Mouse (Mus musculus) CH12.LX (cell line): ENCODE data around the gene Cdh5. TPM values are rescaled to one million over a fixed set of nuclear protein-coding genes. Genes with fewer than 3 reads are reported as not detected.

ENCODE experiments used
- DNase-seq: peaks from one replicate; pipeline ENCODE4 v3.0.0-alpha.2; 2013; ENCODE audit errors: extremely low read depth
- H3K27ac ChIP-seq: 2 replicates; pipeline ENCODE4 v1.5.1; 2012; ENCODE audit warnings: low read depth, mild to moderate bottlenecking, control low read depth, moderate library complexity; ENCODE audit not compliant: insufficient read depth
- H3K27me3 ChIP-seq: replicated peaks from 2 replicates; pipeline ENCODE3; 2012; ENCODE audit warnings: inconsistent platforms
- H3K36me3 ChIP-seq, 2 experiments: replicated peaks in 1 of 2; 2 replicates each; pipeline versions ENCODE3 to v1.6.1; 2012; ENCODE audit warnings: inconsistent platforms in 1 of 2, low read length in 1 of 2, mild to moderate bottlenecking in 1 of 2, mixed read lengths in 1 of 2, moderate library complexity in 1 of 2; ENCODE audit not compliant: control insufficient read depth in 1 of 2, insufficient read depth in 1 of 2
- H3K4me1 ChIP-seq, 2 experiments: 2 replicates each; pipeline ENCODE4 v1.6.1; 2012; ENCODE audit warnings: inconsistent platforms in 1 of 2, moderate library complexity in 1 of 2; ENCODE audit not compliant: insufficient read depth in 2 of 2, control insufficient read depth in 1 of 2
- H3K4me2 ChIP-seq: 2 replicates; pipeline ENCODE4 v1.6.1; 2012; ENCODE audit warnings: low read depth, mild to moderate bottlenecking, control low read depth; ENCODE audit not compliant: poor library complexity, insufficient read depth, severe bottlenecking
- H3K4me3 ChIP-seq, 3 experiments: fragments of 150-350 bp in 1 of 3; sonication (generic) in 1 of 3; replicated peaks in 1 of 3; 2 replicates each; pipeline versions ENCODE3 to v1.5.1; 2011 to 2012; ENCODE audit warnings: low read depth in 2 of 3, low read length in 2 of 3, mild to moderate bottlenecking in 2 of 3, moderate library complexity in 2 of 3, control low read depth in 1 of 3, improper control_type of control experiment in 1 of 3, inconsistent platforms in 1 of 3, mixed read lengths in 1 of 3; ENCODE audit not compliant: poor library complexity in 1 of 3
- H3K79me2 ChIP-seq: replicated peaks from 2 replicates; pipeline ENCODE4 v1.6.1; 2012; ENCODE audit warnings: mild to moderate bottlenecking, moderate library complexity; ENCODE audit not compliant: control insufficient read depth, poor library complexity, insufficient read depth, severe bottlenecking; ENCODE audit errors: extremely low read depth
- H3K9ac ChIP-seq: 2 replicates; pipeline ENCODE4 v1.6.1; 2012; ENCODE audit warnings: low read depth, mild to moderate bottlenecking, control low read depth, moderate library complexity; ENCODE audit not compliant: insufficient read depth
- H3K9me3 ChIP-seq: replicated peaks from 2 replicates; pipeline ENCODE3; 2012; ENCODE audit warnings: low read length, inconsistent platforms, mixed read lengths
- BHLHE40 ChIP-seq: IDR thresholded peaks from 2 replicates; pipeline ENCODE4 v1.6.1; 2011; ENCODE audit warnings: mild to moderate bottlenecking, low read depth, low read length, improper control_type of control experiment
- CHD2 ChIP-seq: IDR thresholded peaks from 2 replicates; pipeline ENCODE4 v1.6.1; 2011; ENCODE audit warnings: low read length, improper control_type of control experiment
- CTCF ChIP-seq, 2 experiments: IDR thresholded peaks in 1 of 2; conservative IDR thresholded peaks in 1 of 2; 2 replicates each; pipeline ENCODE4 v1.5.1; 2011 to 2012; ENCODE audit warnings: low read depth in 2 of 2, low read length in 2 of 2, improper control_type of control experiment in 1 of 2, inconsistent platforms in 1 of 2, mild to moderate bottlenecking in 1 of 2, moderate library complexity in 1 of 2
- ELF1 ChIP-seq: IDR thresholded peaks from 2 replicates; pipeline ENCODE4 v1.6.1; 2014; ENCODE audit warnings: low read depth, mild to moderate bottlenecking, inconsistent platforms, low read length, improper control_type of control experiment
- EP300 ChIP-seq: IDR thresholded peaks from 2 replicates; pipeline ENCODE4 v1.6.1; 2011; ENCODE audit warnings: low read length, improper control_type of control experiment
- ETS1 ChIP-seq: conservative IDR thresholded peaks from 2 replicates; pipeline ENCODE4 v1.6.1; 2012; ENCODE audit warnings: low read depth, mild to moderate bottlenecking, inconsistent platforms, low read length, improper control_type of control experiment, moderate library complexity
- GABPA ChIP-seq: IDR thresholded peaks from 2 replicates; pipeline ENCODE4 v1.6.1; 2012; ENCODE audit warnings: low read depth, low read length, improper control_type of control experiment, inconsistent platforms; ENCODE audit not compliant: insufficient replicate concordance
- IRF4 ChIP-seq: IDR thresholded peaks from 2 replicates; pipeline ENCODE4 v1.6.1; 2014; ENCODE audit warnings: low read depth, mild to moderate bottlenecking, inconsistent platforms, low read length, improper control_type of control experiment
- JUND ChIP-seq: conservative IDR thresholded peaks from 2 replicates; pipeline ENCODE4 v1.6.1; 2011; ENCODE audit warnings: low read depth, low read length, improper control_type of control experiment
- MAFK ChIP-seq: IDR thresholded peaks from 2 replicates; pipeline ENCODE4 v1.6.1; 2011; ENCODE audit warnings: low read length, improper control_type of control experiment; ENCODE audit not compliant: insufficient replicate concordance
- MAX ChIP-seq: IDR thresholded peaks from 2 replicates; pipeline ENCODE4 v1.6.1; 2011; ENCODE audit warnings: low read length, improper control_type of control experiment
- NELFE ChIP-seq: IDR thresholded peaks from 2 replicates; pipeline ENCODE4 v1.6.1; 2011; ENCODE audit warnings: low read depth, low read length, improper control_type of control experiment
- NRF1 ChIP-seq: IDR thresholded peaks from 2 replicates; pipeline ENCODE4 v1.6.1; 2014; ENCODE audit warnings: low read depth, mild to moderate bottlenecking, inconsistent platforms, low read length, improper control_type of control experiment, moderate library complexity
- PAX5 ChIP-seq: IDR thresholded peaks from 2 replicates; pipeline ENCODE4 v1.6.1; 2012; ENCODE audit warnings: low read length, inconsistent platforms, mixed read lengths
- RCOR1 ChIP-seq: conservative IDR thresholded peaks from 2 replicates; pipeline ENCODE4 v1.6.1; 2012; ENCODE audit warnings: low read depth, mild to moderate bottlenecking, inconsistent platforms, low read length, improper control_type of control experiment
- SMC3 ChIP-seq: IDR thresholded peaks from 2 replicates; pipeline ENCODE4 v1.6.1; 2011; ENCODE audit warnings: low read depth, low read length, improper control_type of control experiment
- TCF12 ChIP-seq: IDR thresholded peaks from 2 replicates; pipeline ENCODE4 v1.6.1; 2014; ENCODE audit warnings: low read depth, mild to moderate bottlenecking, inconsistent platforms, low read length, improper control_type of control experiment
- USF1 ChIP-seq: IDR thresholded peaks from 2 replicates; pipeline ENCODE4 v1.6.1; 2014; ENCODE audit warnings: low read depth, mild to moderate bottlenecking, inconsistent platforms, low read length, improper control_type of control experiment
- USF2 ChIP-seq: conservative IDR thresholded peaks from 2 replicates; pipeline ENCODE4 v1.6.1; 2011; ENCODE audit warnings: low read depth, low read length, improper control_type of control experiment
- ZC3H11A ChIP-seq: IDR thresholded peaks from 2 replicates; pipeline ENCODE4 v1.6.1; 2012; ENCODE audit warnings: low read depth, mild to moderate bottlenecking, inconsistent platforms, low read length, improper control_type of control experiment
- ZKSCAN1 ChIP-seq: IDR thresholded peaks from 2 replicates; pipeline ENCODE4 v1.6.1; 2012; ENCODE audit warnings: low read depth, inconsistent platforms, low read length, improper control_type of control experiment, borderline replicate concordance
- dilution Hi-C: fragments of 300-500 bp; cut with MboI; formaldehyde crosslinking; loops from 2 replicates; pipeline ENCODE4 v1.14.3; 2020; ENCODE audit warnings: low sequenced_read_pairs; ENCODE audit not compliant: extremely low pct_unique_long_range_greater_than_20kb, extremely low pct_ligation_motif_present
- in situ Hi-C: fragments of 300-500 bp; cut with MboI; formaldehyde crosslinking; loops from 3 replicates; pipeline ENCODE4 v1.14.3; 2019; ENCODE audit warnings: low sequenced_read_pairs, low pct_ligation_motif_present, low pct_unique_long_range_greater_than_20kb, mixed read lengths
- polyA plus RNA-seq: library from polyadenylated mRNA; unstranded; fragments of >175 nt; gene quantifications from 2 replicates; pipeline ENCODE4 v1.2.1, GENCODE M21; 2012; ENCODE audit warnings: low read depth; ENCODE audit not compliant: insufficient read length
- total RNA-seq, 2 experiments: library from RNA; depleted of rRNA; stranded (reverse); fragments of 300-350 nt in 1 of 2; fragments of >200 nt in 1 of 2; gene quantifications; 2 replicates each; pipeline ENCODE4 v1.2.3; 2012 to 2014

Gene Cdh5
- total and polyA plus RNA-seq, 3 experiments, result 0.25 to 1.8 (median 0.48) TPM

DNA sequence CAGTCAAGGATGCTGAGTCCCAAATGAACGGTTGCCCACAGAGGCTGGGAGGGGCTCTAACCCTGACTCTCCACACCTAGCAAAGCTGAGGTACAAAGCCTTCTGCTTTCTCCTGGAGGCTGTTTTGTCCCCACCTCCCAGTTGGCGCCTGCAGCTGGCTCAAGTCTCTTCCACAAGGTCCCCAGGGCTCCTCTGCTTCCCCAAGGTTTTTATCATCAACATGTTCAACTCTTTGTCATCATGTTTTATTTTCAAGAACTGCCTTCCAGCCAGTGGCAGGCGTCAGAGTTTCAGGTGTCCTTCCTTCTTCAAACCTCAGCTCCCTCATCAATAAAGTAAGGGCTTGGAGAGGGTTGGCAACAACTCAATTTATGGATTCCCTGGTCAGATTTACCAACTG, 68.0 kb downstream of the Cdh5 start:
- Histone ChIP-seq H3K4me2 (no peak overlapping the region), H3K27ac (no peak overlapping the region), H3K4me3 (no peak overlapping the region), H3K27me3 (peaks cover 4% of the 10 kb centered on the region), H3K9ac (no peak overlapping the region), H3K36me3 (no peaks in the 10 kb centered on the region), H3K79me2 (no peaks in the 10 kb centered on the region), H3K9me3 (peaks cover 13% of the 10 kb centered on the region), H3K4me1 (no peaks in the 10 kb centered on the region)
- TF ChIP-seq EP300, result no peak
- no peak for TF ChIP-seq CHD2
- TF ChIP-seq ELF1, result no peak
- no peak for TF ChIP-seq CTCF (conservative IDR thresholded peaks at IDR 0.05 in 1 of 2, IDR thresholded peaks at IDR 0.05 in 1 of 2; ENCODE audit: low read depth in 2 of 2, low read length in 2 of 2)
- no peak for TF ChIP-seq SMC3
- no peak for TF ChIP-seq MAX
- TF ChIP-seq NRF1, result no peak
- TF ChIP-seq IRF4, result no peak
- TF ChIP-seq ETS1, result no peak
- TF ChIP-seq TCF12, result no peak
- TF ChIP-seq JUND, result no peak
- no peak for TF ChIP-seq RCOR1
- no peak for TF ChIP-seq USF2
- TF ChIP-seq GABPA, result no peak
- no peak for TF ChIP-seq BHLHE40
- no peak for TF ChIP-seq MAFK
- DNase-seq, result no peak
- in situ Hi-C loops (no loop called here), dilution Hi-C loops (no loop called here)

DNA sequence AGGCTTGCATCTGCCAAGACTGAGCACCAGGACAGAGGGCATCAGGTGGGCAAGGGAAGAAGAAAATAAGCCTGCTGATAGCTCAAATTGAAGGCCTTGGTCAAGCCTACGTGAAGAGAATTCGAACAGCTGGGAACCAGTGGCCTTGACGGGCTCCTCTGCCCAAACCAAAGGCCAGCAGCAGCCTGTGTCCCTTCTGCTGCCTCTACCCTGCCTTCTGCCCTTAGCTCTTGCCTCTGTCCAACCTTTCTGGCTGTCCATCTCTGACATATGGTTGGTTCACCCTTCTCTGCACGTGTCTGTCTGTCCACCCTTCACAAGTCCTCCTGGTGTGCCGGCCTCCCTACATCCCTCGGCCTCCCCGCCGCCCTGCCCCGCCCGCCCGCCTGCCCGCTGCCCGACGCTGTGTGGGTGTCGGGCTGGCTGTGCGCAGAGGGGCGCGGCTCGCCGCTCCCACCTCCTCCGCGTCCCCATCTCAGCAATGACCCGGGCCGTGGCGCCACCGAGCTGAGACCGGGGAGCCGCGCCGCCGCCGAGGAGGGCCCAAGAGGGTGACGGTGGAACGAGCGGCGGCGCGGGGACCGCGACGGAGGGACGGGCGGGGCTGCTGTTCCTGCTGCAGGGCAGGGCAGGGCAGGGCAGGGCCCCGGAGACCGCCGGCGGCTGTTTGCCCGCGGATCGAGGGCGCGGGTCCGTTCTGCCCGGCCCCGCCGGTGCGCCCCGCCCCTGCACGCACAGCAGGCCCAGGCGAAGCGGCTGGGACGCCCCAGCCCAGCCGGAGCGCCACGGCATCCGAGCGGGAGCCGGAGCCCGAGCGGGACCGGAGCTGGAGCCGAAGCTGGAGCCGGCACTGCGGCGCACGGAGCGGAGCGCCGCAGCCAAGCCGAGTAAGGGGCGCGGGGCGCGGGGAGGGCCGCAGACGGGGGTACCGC, 69.0 kb downstream of the Cdh5 start, which contains the start of gene Bean1:
TSS of gene Bean1 (plus strand) at position 325 of the 932 bp plus-strand sequence.
- H3K27ac ChIP-seq, result no peak within 1 kb of the TSS
- dilution Hi-C loops (no loop called here), in situ Hi-C loops (no loop called here)
- peaks cover 13% of the 10 kb centered on the region for H3K9me3 ChIP-seq
- H3K9ac ChIP-seq, result no peak within 1 kb of the TSS
- no peak for TF ChIP-seq NELFE
- TF ChIP-seq GABPA, result no peak
- no peak for TF ChIP-seq ZC3H11A
- TF ChIP-seq USF1, result no peak
- TF ChIP-seq SMC3, result no peak
- TF ChIP-seq MAX, result no peak
- TF ChIP-seq PAX5, result no peak
- TF ChIP-seq MAFK, result no peak
- no peak for TF ChIP-seq ZKSCAN1
- peaks cover 2% of the 10 kb centered on the region for H3K27me3 ChIP-seq
- no peaks in the 10 kb centered on the region for H3K36me3 ChIP-seq
- no peak within 1 kb of the TSS for H3K4me3 ChIP-seq
- no peaks in the 10 kb centered on the region for H3K79me2 ChIP-seq
- peaks cover 1 to 3% of the 10 kb centered on the region in 2 experiments; a peak in 3 of 4 replicates for H3K4me1 ChIP-seq
- no peak within 1 kb of the TSS for H3K4me2 ChIP-seq
- no peak for DNase-seq
